ENCODE assay signal across 26 mouse cellular contexts in the genomic region with DNA sequence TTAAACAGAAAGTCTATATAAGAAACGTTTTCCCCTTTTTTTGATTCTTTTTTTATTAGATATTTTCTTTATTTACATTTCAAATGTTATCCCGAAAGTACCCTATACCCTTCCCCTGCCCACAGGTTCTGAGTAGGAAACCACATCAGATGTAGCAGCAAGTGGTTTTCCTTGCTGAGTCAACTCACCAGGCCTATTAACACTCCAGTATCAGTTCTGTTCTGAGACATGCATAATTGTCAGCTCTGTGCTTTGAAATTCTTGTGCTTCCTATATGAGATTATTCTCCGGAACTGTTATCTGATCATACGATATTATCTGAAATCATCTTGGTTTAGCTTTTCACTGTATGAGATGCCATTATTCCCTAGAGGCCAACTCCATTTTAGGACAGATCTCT.
"Had no signal": no experiment of that assay in that cellular context is flagged by ENCODE, and none has a peak within 500 bp of the region (broad histone marks: within the 10 kb centered on the region; RNA-seq: fewer than 3 reads in every experiment).

No protein-coding gene starts in this region.

- H3K27ac ChIP-seq: gastrocnemius, adult 2 months; heart, embryonic 10.5 days; hindbrain, embryonic 10.5 days; hindbrain, embryonic 12.5 days; hindbrain, embryonic 14.5 days; intestine, embryonic 15.5 days; layer of hippocampus, adult 2 months; left cerebral cortex, adult 2 months; limb, embryonic 10.5 days; limb, embryonic 12.5 days; liver, embryonic 13.5 days had no signal

- H3K4me1 ChIP-seq: heart, embryonic 10.5 days; heart, embryonic 12.5 days; hindbrain, embryonic 10.5 days; hindbrain, embryonic 12.5 days; intestine, embryonic 15.5 days; limb, embryonic 10.5 days; limb, embryonic 12.5 days; liver, embryonic 13.5 days had no signal

- H3K9me3 ChIP-seq: heart, embryonic 10.5 days; heart, embryonic 12.5 days; hindbrain, embryonic 12.5 days; intestine, embryonic 15.5 days; limb, embryonic 10.5 days; limb, embryonic 12.5 days; liver, embryonic 13.5 days had no signal

- H3K9ac ChIP-seq: heart, embryonic 12.5 days; hindbrain, embryonic 12.5 days; hindbrain, embryonic 14.5 days; intestine, embryonic 15.5 days; limb, embryonic 12.5 days; liver, embryonic 13.5 days had no signal

- H3K4me3 ChIP-seq: gastrocnemius, adult 2 months; heart, embryonic 10.5 days; heart, embryonic 12.5 days; hindbrain, embryonic 10.5 days; hindbrain, embryonic 12.5 days; intestine, embryonic 15.5 days; layer of hippocampus, adult 2 months; left cerebral cortex, adult 2 months; limb, embryonic 10.5 days; limb, embryonic 12.5 days; liver, embryonic 13.5 days had no signal

- DNase-seq: gastrocnemius, adult 2 months; gastrocnemius, postnatal 10 days; gastrocnemius, postnatal 25 days; heart, adult 18-20 months; heart, postnatal 10 days; heart, postnatal 4 days; kidney, adult 18-20 months; kidney, adult 8-10 months; kidney, postnatal 10 days; kidney, postnatal 25 days; kidney, postnatal 4 days; liver; liver, embryonic 13.5 days had no signal

- H3K36me3 ChIP-seq: heart, embryonic 10.5 days; heart, embryonic 12.5 days; hindbrain, embryonic 10.5 days; hindbrain, embryonic 12.5 days; intestine, embryonic 15.5 days; limb, embryonic 10.5 days; limb, embryonic 12.5 days; liver, embryonic 13.5 days had no signal

- H3K27me3 ChIP-seq: heart, embryonic 12.5 days; hindbrain, embryonic 12.5 days; intestine, embryonic 15.5 days; limb, embryonic 12.5 days; liver, embryonic 13.5 days had no signal

- H3K4me2 ChIP-seq: heart, embryonic 12.5 days; hindbrain, embryonic 12.5 days; hindbrain, embryonic 14.5 days; intestine, embryonic 15.5 days; limb, embryonic 12.5 days; liver, embryonic 11.5 days; liver, embryonic 13.5 days had no signal

- ATAC-seq: hindbrain, embryonic 16.5 days; intestine, embryonic 15.5 days; intestine, postnatal 0 days had no signal
